Mouse (Mus musculus): ENCODE data around the gene Gm11564. TPM values are rescaled to one million over a fixed set of nuclear protein-coding genes. Genes with fewer than 3 reads are reported as not detected.

Gm11564 gene
- not detected in 2 replicates for polyA plus RNA-seq (2012; ENCODE audit: low replicate concordance)

DNA sequence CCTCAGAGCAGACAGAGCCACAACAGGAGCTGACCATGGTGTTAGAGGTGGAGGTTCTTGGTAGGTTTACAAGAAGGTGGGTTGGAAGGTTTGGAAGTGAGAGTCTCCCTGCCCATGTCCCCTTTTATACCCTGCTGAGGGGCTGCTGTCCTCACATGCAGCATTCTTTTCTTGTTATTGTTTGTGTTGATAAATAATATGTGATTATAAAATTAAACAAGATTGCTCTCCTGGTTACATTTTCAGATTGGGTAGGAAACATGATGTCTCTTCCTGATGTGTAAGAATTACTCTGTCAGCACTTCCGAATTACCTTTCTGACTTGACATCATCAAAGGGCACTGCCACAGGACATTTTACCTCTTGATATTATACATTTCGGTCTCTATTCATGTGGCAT lies at the start of gene Gm11564:
Gm11564 (minus strand) TSS at position 101 of the 400 bp plus-strand sequence.

DNA sequence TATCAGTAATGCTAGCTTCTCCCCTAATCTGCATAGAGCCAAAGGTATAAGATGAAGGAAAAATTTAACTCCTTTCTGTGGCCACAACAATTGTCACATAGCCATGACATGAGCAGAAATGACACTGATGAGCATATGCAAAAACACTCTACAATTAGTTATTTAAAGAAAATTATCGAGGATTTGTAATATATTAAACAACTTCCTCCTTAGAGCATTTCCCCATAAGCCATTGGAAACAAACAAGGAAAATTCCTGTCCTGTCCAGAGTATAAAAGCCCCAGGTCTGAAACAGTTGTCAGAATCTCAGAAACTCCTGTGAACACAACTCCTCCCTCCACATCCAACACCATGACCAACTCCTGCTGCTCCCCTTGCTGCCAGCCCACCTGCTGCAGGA lies 48.7 kb upstream of the Gm11564 start, which contains the start of gene Gm11559:
Gm11559 (plus strand) TSS at position 301 of the 400 bp plus-strand sequence.

DNA sequence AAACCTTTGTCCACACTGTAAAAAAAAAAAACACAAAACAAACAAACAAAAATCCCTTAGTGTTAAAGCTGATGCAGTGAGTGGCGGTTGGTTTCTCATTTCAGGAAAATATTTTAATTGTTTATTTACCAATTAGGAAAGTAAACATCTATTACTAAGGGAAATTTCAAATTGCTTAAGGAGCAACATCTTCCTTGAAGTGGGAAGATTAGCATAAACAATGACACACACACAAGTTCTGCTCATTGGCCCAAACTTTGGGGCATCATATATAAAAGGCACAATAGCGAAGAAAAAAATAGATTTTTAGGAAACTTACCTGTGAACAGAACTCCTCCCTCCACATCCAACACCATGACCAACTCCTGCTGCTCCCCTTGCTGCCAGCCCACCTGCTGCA lies 42.2 kb upstream of the Gm11564 start, which contains the start of gene Gm11568:
Gm11568 (plus strand) TSS at position 301 of the 400 bp plus-strand sequence.

DNA sequence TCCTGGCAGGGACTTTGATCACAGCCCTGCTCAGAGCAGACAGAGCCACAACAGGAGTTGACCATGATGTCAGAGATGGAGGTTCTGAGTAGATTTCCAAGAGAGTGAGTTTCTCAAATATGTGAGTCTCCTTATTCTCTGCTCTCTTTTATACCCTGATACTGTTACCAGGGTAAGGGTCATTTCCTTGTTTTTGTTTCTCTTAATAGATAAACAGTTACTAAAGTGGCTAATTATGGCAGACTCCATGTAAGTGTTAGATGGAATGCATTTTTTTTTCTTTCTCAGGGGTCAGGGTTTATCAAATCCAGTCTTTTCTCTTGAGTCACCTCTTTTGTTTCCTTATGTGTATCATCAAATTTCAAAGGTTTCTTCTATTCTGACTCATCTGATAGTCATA lies 36.0 kb upstream of the Gm11564 start, which contains the start of gene Krtap4-16:
Krtap4-16 (minus strand) TSS at position 101 of the 400 bp plus-strand sequence.

DNA sequence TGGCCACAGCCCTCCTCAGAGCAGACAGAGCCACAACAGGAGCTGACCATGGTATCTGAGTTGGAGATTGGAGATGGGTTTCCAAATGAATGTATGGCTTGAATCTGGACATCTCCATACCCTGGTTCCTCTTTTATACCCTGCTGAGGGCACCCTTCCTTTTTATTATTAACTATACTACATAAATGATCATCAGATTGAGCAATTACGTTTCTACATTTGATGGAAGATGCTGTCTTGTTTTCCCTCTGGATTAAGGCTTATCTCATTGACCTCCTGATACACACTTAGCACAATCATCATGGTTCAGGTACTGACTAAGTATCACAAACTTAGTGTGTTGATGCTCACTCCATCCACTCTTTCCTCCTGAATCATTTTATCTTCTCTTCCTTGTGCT lies 22.5 kb upstream of the Gm11564 start, which contains the start of gene 2300003K06Rik:
2300003K06Rik (minus strand) TSS at position 101 of the 400 bp plus-strand sequence.

DNA sequence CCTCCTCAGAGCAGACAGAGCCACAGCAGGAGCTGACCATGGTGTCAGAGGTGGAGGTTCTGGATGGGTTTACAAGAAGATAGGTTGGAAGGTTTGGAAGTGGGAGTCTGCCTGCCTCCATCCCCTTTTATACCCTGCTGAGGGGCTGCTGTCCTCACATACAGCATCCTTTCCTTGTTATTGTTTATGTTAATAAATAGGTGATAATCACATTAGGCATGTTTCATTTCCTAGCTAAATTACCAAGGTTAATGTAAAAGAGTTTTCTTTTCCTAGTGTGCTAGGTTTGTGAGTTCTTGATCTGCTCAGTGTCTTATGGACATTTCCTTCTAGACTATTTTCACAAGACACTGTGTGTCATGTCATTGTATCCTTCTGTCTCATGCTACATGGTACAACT lies 5.7 kb downstream of the Gm11564 start, which contains the start of gene Krtap4-13:
Krtap4-13 (minus strand) TSS at position 101 of the 400 bp plus-strand sequence.

DNA sequence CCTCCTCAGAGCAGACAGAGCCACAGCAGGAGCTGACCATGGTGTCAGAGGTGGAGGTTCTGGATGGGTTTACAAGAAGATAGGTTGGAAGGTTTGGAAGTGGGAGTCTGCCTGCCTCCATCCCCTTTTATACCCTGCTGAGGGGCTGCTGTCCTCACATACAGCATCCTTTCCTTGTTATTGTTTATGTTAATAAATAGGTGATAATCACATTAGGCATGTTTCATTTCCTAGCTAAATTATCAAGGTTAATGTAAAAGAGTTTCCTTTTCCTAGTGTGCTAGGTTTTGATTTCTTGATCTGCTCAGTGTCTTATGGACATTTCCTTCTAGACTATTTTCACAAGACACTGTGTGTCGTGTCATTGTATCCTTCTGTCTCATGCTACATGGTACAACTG lies 11.1 kb downstream of the Gm11564 start, which contains the start of gene Gm11554:
Gm11554 (minus strand) TSS at position 101 of the 400 bp plus-strand sequence.

DNA sequence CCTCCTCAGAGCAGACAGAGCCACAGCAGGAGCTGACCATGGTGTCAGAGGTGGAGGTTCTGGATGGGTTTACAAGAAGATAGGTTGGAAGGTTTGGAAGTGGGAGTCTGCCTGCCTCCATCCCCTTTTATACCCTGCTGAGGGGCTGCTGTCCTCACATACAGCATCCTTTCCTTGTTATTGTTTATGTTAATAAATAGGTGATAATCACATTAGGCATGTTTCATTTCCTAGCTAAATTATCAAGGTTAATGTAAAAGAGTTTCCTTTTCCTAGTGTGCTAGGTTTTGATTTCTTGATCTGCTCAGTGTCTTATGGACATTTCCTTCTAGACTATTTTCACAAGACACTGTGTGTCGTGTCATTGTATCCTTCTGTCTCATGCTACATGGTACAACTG lies 16.6 kb downstream of the Gm11564 start, which contains the start of gene Gm11569:
Gm11569 (minus strand) TSS at position 101 of the 400 bp plus-strand sequence.

DNA sequence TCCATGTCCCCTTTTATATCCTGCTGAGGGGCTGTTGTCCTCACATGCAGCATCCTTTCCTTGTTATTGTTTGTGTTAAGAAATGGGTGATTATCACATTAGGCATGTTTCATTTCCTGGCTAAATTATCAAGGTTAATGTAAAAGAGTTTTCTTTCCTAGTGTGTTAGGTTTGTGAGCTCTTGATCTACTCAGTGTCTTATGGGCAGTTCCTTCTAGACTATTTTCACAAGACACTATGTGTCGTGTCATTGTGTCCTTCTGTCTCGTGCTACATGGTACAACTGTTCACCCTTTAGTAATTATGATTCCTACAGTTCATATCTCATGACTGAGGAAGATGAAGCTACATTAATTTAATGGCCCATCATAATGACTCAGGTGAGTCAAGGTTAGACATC lies 22.1 kb downstream of the Gm11564 start, which contains the start of gene Gm11596:
Gm11596 (minus strand) TSS at position 101 of the 400 bp plus-strand sequence.

DNA sequence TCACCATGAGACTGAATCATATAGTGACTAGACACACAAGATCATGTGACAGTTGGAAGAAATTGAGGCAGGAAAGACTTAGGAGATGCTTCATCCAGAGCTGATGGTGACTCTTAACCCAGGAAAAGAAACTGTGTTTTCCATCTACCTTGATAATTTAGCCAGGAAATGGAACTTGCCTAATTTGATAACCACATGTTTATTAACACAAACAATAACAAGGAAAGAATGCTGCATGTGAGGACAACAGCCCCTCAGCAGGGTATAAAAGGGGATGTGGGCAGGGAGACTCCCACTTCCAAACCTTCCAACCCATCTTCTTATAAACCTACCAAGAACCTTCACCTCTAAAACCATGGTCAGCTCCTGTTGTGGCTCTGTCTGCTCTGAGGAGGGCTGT lies 30.6 kb downstream of the Gm11564 start, which contains the start of gene Krtap4-9:
Krtap4-9 (plus strand) TSS at position 301 of the 400 bp plus-strand sequence.

DNA sequence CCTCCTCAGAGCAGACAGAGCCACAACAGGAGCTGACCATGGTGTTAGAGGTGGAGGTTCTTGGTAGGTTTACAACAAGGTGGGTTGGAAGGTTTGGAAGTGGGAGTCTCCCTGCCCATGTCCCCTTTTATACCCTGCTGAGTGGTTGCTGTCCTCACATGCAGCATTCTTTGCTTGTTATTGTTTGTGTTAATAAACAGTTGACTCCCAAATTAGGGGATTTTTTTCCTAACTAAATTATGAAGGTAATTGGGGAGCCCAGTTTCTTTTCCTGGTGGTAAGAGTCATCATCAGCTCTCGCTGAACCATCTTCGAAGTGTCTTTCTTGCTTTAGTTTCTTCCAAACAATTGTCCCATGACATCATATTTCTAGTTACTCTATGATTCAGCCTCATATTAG lies 34.9 kb downstream of the Gm11564 start, which contains the start of gene Krtap4-8:
Krtap4-8 (minus strand) TSS at position 101 of the 400 bp plus-strand sequence.

DNA sequence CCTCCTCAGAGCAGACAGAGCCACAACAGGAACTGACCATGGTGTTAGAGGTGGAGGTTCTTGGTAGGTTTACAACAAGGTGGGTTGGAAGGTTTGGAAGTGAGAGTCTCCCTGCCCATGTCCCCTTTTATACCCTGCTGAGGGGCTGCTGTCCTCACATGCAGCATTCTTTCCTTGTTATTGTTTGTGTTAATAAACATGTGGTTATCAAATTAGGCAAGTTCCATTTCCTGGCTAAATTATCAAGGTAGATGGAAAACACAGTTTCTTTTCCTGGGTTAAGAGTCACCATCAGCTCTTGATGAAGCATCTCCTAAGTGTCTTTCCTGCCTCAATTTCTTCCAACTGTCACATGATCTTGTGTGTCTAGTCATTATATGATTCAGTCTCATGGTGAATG lies 42.7 kb downstream of the Gm11564 start, which contains the start of gene Gm11595:
Gm11595 (minus strand) TSS at position 101 of the 400 bp plus-strand sequence.

Other genes starting within 250 kb of the Gm11564 start
- gene Krtap3-1, start 249.0 kb downstream of the Gm11564 start, polyA plus RNA-seq (2012; ENCODE audit: low replicate concordance): not detected in 2 replicates
- gene Krtap1-5, start 234.7 kb downstream of the Gm11564 start, polyA plus RNA-seq (2012; ENCODE audit: low replicate concordance): not detected in 2 replicates
- not detected in 2 replicates for gene Krtap1-4, start 232.0 kb downstream of the Gm11564 start, polyA plus RNA-seq (2012; ENCODE audit: low replicate concordance)
- gene Krtap1-3, start 224.3 kb downstream of the Gm11564 start, polyA plus RNA-seq (2012; ENCODE audit: low replicate concordance): not detected in 2 replicates
- gene Krtap9-3, start 217.6 kb downstream of the Gm11564 start, polyA plus RNA-seq (2012; ENCODE audit: low replicate concordance): not detected in 2 replicates
- gene Gm11938, start 212.4 kb downstream of the Gm11564 start, polyA plus RNA-seq (2012; ENCODE audit: low replicate concordance): not detected in 2 replicates
- gene Gm11937, start 205.5 kb downstream of the Gm11564 start, polyA plus RNA-seq (2012; ENCODE audit: low replicate concordance): not detected in 2 replicates
- gene Krtap2-4, start 200.8 kb downstream of the Gm11564 start, polyA plus RNA-seq (2012; ENCODE audit: low replicate concordance): not detected in 2 replicates
- gene Gm11562, start 195.2 kb downstream of the Gm11564 start, polyA plus RNA-seq (2012; ENCODE audit: low replicate concordance): not detected in 2 replicates
- gene Krtap4-1, start 187.4 kb downstream of the Gm11564 start, polyA plus RNA-seq (2012; ENCODE audit: low replicate concordance): not detected in 2 replicates
- not detected in 2 replicates for gene Krtap4-2, start 180.6 kb downstream of the Gm11564 start, polyA plus RNA-seq (2012; ENCODE audit: low replicate concordance)
- not detected in 2 replicates for gene Krtap4-7, start 171.6 kb downstream of the Gm11564 start, polyA plus RNA-seq (2012; ENCODE audit: low replicate concordance)
- gene Gm11555, start 165.4 kb downstream of the Gm11564 start, polyA plus RNA-seq (2012; ENCODE audit: low replicate concordance): not detected in 2 replicates
- not detected in 2 replicates for gene Gm11563, start 156.7 kb downstream of the Gm11564 start, polyA plus RNA-seq (2012; ENCODE audit: low replicate concordance)
- gene Krtap4-6, start 149.7 kb downstream of the Gm11564 start, polyA plus RNA-seq (2012; ENCODE audit: low replicate concordance): not detected in 2 replicates
- gene Gm14190, start 124.9 kb downstream of the Gm11564 start, polyA plus RNA-seq (2012; ENCODE audit: low replicate concordance): not detected in 2 replicates
- not detected in 2 replicates for gene Gm14180, start 81.4 kb downstream of the Gm11564 start, polyA plus RNA-seq (2012; ENCODE audit: low replicate concordance)
- gene Gm11595, start 42.8 kb downstream of the Gm11564 start, polyA plus RNA-seq (2012; ENCODE audit: low replicate concordance): not detected in 2 replicates
- not detected in 2 replicates for gene Krtap4-8, start 35.0 kb downstream of the Gm11564 start, polyA plus RNA-seq (2012; ENCODE audit: low replicate concordance)
- gene Krtap4-9, start 30.5 kb downstream of the Gm11564 start, polyA plus RNA-seq (2012; ENCODE audit: low replicate concordance): not detected in 2 replicates
- gene Gm11596, start 22.2 kb downstream of the Gm11564 start, polyA plus RNA-seq (2012; ENCODE audit: low replicate concordance): not detected in 2 replicates
- 0.86 TPM in 1 of 2 replicates, not detected in the other for gene Gm11569, start 16.7 kb downstream of the Gm11564 start, polyA plus RNA-seq (2012; ENCODE audit: low replicate concordance)
- not detected in 2 replicates for gene Gm11554, start 11.2 kb downstream of the Gm11564 start, polyA plus RNA-seq (2012; ENCODE audit: low replicate concordance)
- not detected in 2 replicates for gene Krtap4-13, start 5.8 kb downstream of the Gm11564 start, polyA plus RNA-seq (2012; ENCODE audit: low replicate concordance)
- not detected in 2 replicates for gene 2300003K06Rik, start 22.4 kb upstream of the Gm11564 start, polyA plus RNA-seq (2012; ENCODE audit: low replicate concordance)
- not detected in 2 replicates for gene Krtap4-16, start 35.9 kb upstream of the Gm11564 start, polyA plus RNA-seq (2012; ENCODE audit: low replicate concordance)
- not detected in 2 replicates for gene Gm11568, start 42.3 kb upstream of the Gm11564 start, polyA plus RNA-seq (2012; ENCODE audit: low replicate concordance)
- gene Gm11559, start 48.8 kb upstream of the Gm11564 start, polyA plus RNA-seq (2012; ENCODE audit: low replicate concordance): not detected in 2 replicates
- gene Krtap9-1, start 57.7 kb upstream of the Gm11564 start, polyA plus RNA-seq (2012; ENCODE audit: low replicate concordance): not detected in 2 replicates
- not detected in 2 replicates for gene Gm11567, start 63.5 kb upstream of the Gm11564 start, polyA plus RNA-seq (2012; ENCODE audit: low replicate concordance)
- gene Krtap31-1, start 92.3 kb upstream of the Gm11564 start, polyA plus RNA-seq (2012; ENCODE audit: low replicate concordance): not detected in 2 replicates
- gene Gm11565, start 99.1 kb upstream of the Gm11564 start, polyA plus RNA-seq (2012; ENCODE audit: low replicate concordance): not detected in 2 replicates
- not detected in 2 replicates for gene Krtap31-2, start 120.6 kb upstream of the Gm11564 start, polyA plus RNA-seq (2012; ENCODE audit: low replicate concordance)
- gene Krtap9-5, start 132.8 kb upstream of the Gm11564 start, polyA plus RNA-seq (2012; ENCODE audit: low replicate concordance): not detected in 2 replicates
- gene Krtap29-1, start 163.4 kb upstream of the Gm11564 start, polyA plus RNA-seq (2012; ENCODE audit: low replicate concordance): not detected in 2 replicates
- gene Krtap16-1, start 170.9 kb upstream of the Gm11564 start, polyA plus RNA-seq (2012; ENCODE audit: low replicate concordance): not detected in 2 replicates
- gene Krtap17-1, start 178.3 kb upstream of the Gm11564 start, polyA plus RNA-seq (2012; ENCODE audit: low replicate concordance): not detected in 2 replicates
- not detected in 2 replicates for gene Krt33a, start 200.5 kb upstream of the Gm11564 start, polyA plus RNA-seq (2012; ENCODE audit: low replicate concordance)
- gene Krt33b, start 214.2 kb upstream of the Gm11564 start, polyA plus RNA-seq (2012; ENCODE audit: low replicate concordance): not detected in 2 replicates
- not detected in 2 replicates for gene Krt34, start 225.9 kb upstream of the Gm11564 start, polyA plus RNA-seq (2012; ENCODE audit: low replicate concordance)
- not detected in 2 replicates for gene Krt31, start 234.9 kb upstream of the Gm11564 start, polyA plus RNA-seq (2012; ENCODE audit: low replicate concordance)